Mouse (Mus musculus): ENCODE data around the gene Tap1.
"Not testable (repeated sequence)": the region's sequence is repeated elsewhere in the genome, so short reads cannot be mapped to it uniquely, and the experiment has no call there.

DNA sequence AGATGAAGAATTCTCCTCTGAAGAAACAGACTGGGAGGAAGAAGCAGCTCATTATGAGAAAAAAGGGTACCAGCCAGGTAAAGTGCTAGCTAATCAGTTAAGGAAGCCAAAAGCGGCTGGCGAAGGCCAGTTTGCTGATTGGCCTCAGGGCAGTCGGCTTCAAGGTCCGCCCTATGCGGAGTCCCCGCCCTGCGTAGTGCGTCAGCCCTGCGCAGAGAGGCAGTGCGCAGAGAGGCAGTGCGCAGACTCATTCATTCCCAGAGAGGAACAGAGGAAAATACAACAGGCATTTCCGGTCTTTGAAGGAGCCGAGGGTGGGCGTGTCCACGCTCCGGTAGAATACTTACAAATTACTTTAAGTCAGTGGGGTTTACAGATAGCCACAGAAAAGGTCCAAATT, 33.0 kb downstream of the Tap1 start:
- not testable (repeated sequence) for TF ChIP-seq TCF3 (IDR thresholded peaks at IDR 0.05; ENCODE audit: insufficient read length, low read depth); REST (IDR thresholded peaks at IDR 0.05; ENCODE audit: insufficient read depth, insufficient read length); POLR2A (IDR thresholded peaks at IDR 0.05; ENCODE audit: insufficient read length, low read depth); POLR2AphosphoS2 (IDR thresholded peaks at IDR 0.05; ENCODE audit: insufficient read length, low read depth); CEBPB (IDR thresholded peaks at IDR 0.05; ENCODE audit: insufficient read depth, poor library complexity, severe bottlenecking); MYOG (IDR thresholded peaks at IDR 0.05; ENCODE audit: control insufficient read depth in 1 of 3, insufficient read depth in 1 of 3, insufficient read length in 2 of 3, low read depth in 2 of 3); E2F4 (IDR thresholded peaks at IDR 0.05; ENCODE audit: insufficient read depth); USF1 (IDR thresholded peaks at IDR 0.05; ENCODE audit: low read depth); MYOD1 (IDR thresholded peaks at IDR 0.05; ENCODE audit: control insufficient read depth in 1 of 3, insufficient read length in 2 of 3, low read depth in 2 of 3); TCF12 (IDR thresholded peaks at IDR 0.05; ENCODE audit: insufficient read depth, poor library complexity, severe bottlenecking); SRF (IDR thresholded peaks at IDR 0.05; ENCODE audit: control insufficient read depth, insufficient read length, low read depth); MAX (IDR thresholded peaks at IDR 0.05; ENCODE audit: low read depth)
